Mouse (Mus musculus) intestine, postnatal 0 days (tissue): Measurements from ENCODE around the gene Pola2. TPM values are rescaled to one million over a fixed set of nuclear protein-coding genes. Genes with fewer than 3 reads are reported as not detected.

ENCODE experiments used
- ATAC-seq: fragments of 200-750 bp; cut with Nextera tagmentation; 2 replicates; pipeline ENCODE4 v1.8.0; 2017; ENCODE audit warnings: mild to moderate bottlenecking, moderate TSS enrichment, moderate library complexity
- H3K27ac ChIP-seq: fragments of 300-500 bp; sonication (generic); 2 replicates; pipeline ENCODE4 v1.5.1; 2014; ENCODE audit warnings: mild to moderate bottlenecking, low read depth, low read length, moderate library complexity
- H3K27me3 ChIP-seq: fragments of 300-500 bp; sonication (generic); replicated peaks from 2 replicates; pipeline ENCODE4 v1.6.1; 2014; ENCODE audit warnings: low read length, mixed read lengths; ENCODE audit not compliant: control insufficient read depth, insufficient read depth
- H3K36me3 ChIP-seq: fragments of 300-500 bp; sonication (generic); 2 replicates; pipeline ENCODE4 v1.6.1; 2014; ENCODE audit warnings: mild to moderate bottlenecking, moderate library complexity; ENCODE audit not compliant: control insufficient read depth, insufficient read depth
- H3K4me1 ChIP-seq: fragments of 300-500 bp; sonication (generic); replicated peaks from 2 replicates; pipeline ENCODE4 v1.6.1; 2014; ENCODE audit warnings: antibody characterized with exemption, low read length, mixed read lengths; ENCODE audit not compliant: control insufficient read depth, insufficient read depth
- H3K4me2 ChIP-seq: fragments of 300-500 bp; sonication (generic); replicated peaks from 2 replicates; pipeline ENCODE4 v1.6.1; 2014; ENCODE audit warnings: low read depth, mild to moderate bottlenecking, moderate library complexity
- H3K4me3 ChIP-seq: fragments of 300-500 bp; sonication (generic); 2 replicates; pipeline ENCODE4 v1.5.1; 2014; ENCODE audit warnings: low read depth, low read length
- H3K9ac ChIP-seq: fragments of 300-500 bp; sonication (generic); 2 replicates; pipeline ENCODE4 v1.6.1; 2014; ENCODE audit warnings: mild to moderate bottlenecking, low read depth, low read length
- H3K9me3 ChIP-seq: fragments of 300-500 bp; sonication (generic); 2 replicates; pipeline ENCODE4 v1.6.1; 2016; ENCODE audit warnings: mixed run types; ENCODE audit not compliant: control insufficient read depth
- CTCF ChIP-seq: sonication (generic); IDR thresholded peaks from 2 replicates; pipeline ENCODE4 v1.5.1; 2016; ENCODE audit warnings: low read depth, mild to moderate bottlenecking, control low read depth, antibody characterized with exemption, moderate library complexity
- WGBS: fragments of 180-500 bp; shearing (Covaris S2); extraction: QIAGEN DNeasy Blood & Tissue Kit; methylation state at CpG from one replicate; pipeline ENCODE4 v1.1.7; 2014; 5-methylcytosine and 5-hydroxymethylcytosine counted together
- polyA plus RNA-seq: library from polyadenylated mRNA; unstranded; fragments of >200 nt; fragmentation: Nextera tagmentation; extraction: Ambion mirVana; gene quantifications from 2 replicates; pipeline ENCODE4 v1.2.1, GENCODE M21; 2015

Gene Pola2
- polyA plus RNA-seq, 1 experiment from 2014 or later: 23.5 TPM

DNA sequence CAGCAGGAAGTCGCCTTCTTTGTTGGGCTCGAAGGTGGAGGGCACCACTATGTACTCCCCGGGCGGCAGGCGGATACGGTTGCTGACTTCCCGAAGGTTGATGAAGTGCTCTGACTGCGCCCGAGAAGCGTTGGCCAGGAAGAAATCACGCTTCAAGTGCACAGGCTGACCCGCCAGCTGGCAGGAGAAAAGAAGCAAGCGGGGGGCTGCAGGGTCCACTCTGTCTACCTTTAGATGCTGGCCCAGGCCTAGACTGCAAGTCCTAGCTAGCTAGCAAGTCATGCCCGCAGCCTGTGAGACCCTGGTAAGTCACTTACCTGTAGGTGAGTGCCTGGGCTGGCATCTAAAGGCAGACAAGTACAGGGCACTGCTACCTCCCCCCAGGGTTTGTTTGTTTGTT is 30.7 kb upstream of the Pola2 start:
- no peaks in the 10 kb centered on the region for H3K9me3 ChIP-seq
- no peaks in the 10 kb centered on the region for H3K4me1 ChIP-seq
- WGBS: 88% methylated on average over 14 of the region's 14 CpGs
- no peak overlapping the region for H3K4me2 ChIP-seq
- H3K4me3 ChIP-seq: no peak overlapping the region
- TF ChIP-seq CTCF: no peak
- peaks cover 56% of the 10 kb centered on the region for H3K36me3 ChIP-seq
- H3K9ac ChIP-seq: no peak overlapping the region
- H3K27ac ChIP-seq: no peak overlapping the region
- ATAC-seq: no peak
- H3K27me3 ChIP-seq: no peaks in the 10 kb centered on the region

DNA sequence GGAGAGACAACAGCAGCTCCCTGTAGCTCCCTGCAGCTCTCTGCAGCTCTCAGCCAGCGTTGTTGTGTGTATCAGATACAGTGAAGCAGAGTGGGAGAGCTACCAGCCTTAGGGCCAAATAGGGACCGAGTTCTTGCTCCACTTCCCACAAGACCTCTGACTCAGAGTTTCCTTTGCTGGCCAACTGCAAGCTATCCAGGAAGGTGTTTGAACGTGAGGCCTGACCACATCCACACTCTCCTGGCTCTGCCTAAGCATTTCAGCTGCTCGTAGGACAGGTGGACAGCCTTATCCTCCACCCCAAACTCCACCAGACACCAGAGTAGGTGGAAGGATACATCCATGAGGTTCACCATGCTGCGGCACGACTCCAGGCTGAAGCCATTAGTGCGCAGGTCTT is 28.0 kb upstream of the Pola2 start:
- Histone ChIP-seq H3K27ac (no peak overlapping the region), H3K27me3 (no peaks in the 10 kb centered on the region), H3K4me2 (no peak overlapping the region), H3K4me1 (no peaks in the 10 kb centered on the region), H3K36me3 (peaks cover 48% of the 10 kb centered on the region), H3K4me3 (no peak overlapping the region), H3K9me3 (no peaks in the 10 kb centered on the region), H3K9ac (no peak overlapping the region)
- TF ChIP-seq CTCF: no peak
- no peak for ATAC-seq
- WGBS: 79% methylated on average over 7 of the region's 7 CpGs

DNA sequence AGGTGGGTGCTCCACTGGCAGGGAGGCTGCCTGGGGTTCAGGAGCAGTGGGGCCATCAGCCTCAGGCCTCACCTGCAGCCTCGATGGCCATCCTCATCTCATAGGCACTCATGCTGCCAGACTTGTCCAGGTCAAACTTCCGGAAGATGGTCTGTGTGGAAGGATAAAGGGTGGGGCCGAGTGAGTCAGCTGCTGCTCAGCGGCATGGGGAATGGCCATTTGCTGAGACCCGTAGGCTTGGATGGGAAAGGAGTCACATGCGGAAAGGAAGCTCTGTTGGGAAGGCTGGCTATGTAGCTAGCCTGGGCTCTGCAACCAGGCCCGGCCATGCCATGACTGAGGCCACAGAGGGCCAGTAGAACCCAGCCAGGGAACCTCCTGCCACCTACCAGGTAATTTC is 27.5 kb upstream of the Pola2 start:
- Histone ChIP-seq H3K4me2 (no peak overlapping the region), H3K36me3 (peaks cover 43% of the 10 kb centered on the region; the same call in 1 of the 2 replicates), H3K9me3 (no peaks in the 10 kb centered on the region), H3K4me1 (no peaks in the 10 kb centered on the region), H3K9ac (no peak overlapping the region), H3K27ac (no peak overlapping the region), H3K27me3 (no peaks in the 10 kb centered on the region), H3K4me3 (no peak overlapping the region)
- no peak for TF ChIP-seq CTCF
- 71% methylated on average over 7 of the region's 7 CpGs for WGBS
- no peak for ATAC-seq

DNA sequence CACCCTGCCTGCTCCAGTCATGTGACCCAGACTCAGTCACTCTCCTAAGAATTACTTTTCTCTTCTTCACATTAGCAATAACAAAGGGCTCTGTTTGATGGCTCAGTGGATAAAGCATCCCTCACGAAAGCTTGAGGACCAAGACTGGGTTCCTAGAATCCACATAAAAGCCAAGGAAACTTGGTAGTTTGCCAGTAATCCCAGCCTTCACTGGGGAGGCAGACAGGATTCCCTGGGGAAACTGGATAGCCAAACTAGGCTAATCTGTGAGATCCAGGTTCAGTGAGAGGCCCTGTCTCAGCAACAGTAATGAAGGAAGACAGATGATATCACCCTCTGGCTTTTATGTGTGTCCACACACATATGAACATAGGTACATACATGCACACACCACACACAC is 26.9 kb upstream of the Pola2 start:
- no peaks in the 10 kb centered on the region for H3K27me3 ChIP-seq
- no peak overlapping the region for H3K4me2 ChIP-seq
- WGBS: 59% methylated on average over 1 of the region's 1 CpGs
- no peaks in the 10 kb centered on the region for H3K9me3 ChIP-seq
- H3K9ac ChIP-seq: no peak overlapping the region
- no peaks in the 10 kb centered on the region for H3K4me1 ChIP-seq
- ATAC-seq: no peak
- H3K27ac ChIP-seq: no peak overlapping the region
- no peak for TF ChIP-seq CTCF
- H3K36me3 ChIP-seq: peaks cover 40% of the 10 kb centered on the region; the same call in 1 of the 2 replicates
- H3K4me3 ChIP-seq: no peak overlapping the region

DNA sequence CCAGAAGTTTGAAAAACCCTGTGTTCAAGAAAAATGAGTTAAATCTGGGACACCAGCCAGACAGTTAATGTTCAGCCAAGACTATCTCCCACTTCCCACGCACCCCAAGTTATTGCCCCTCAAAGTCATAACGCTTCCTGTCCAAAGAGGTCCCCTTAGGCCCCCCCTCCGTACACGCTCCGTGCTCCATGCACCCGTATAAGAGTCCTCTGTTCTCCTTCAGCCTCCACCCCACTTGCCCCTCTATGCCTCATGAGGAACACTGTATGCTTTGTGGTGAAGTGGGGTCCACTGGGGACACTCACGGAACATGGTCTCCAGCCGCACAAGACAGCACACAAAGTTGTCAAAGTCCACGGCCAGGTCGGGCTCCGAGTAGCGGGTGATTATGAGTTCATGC is 26.0 kb upstream of the Pola2 start:
- WGBS: 46% methylated on average over 12 of the region's 12 CpGs
- Histone ChIP-seq H3K27me3 (no peaks in the 10 kb centered on the region), H3K27ac (no peak overlapping the region), H3K4me1 (no peaks in the 10 kb centered on the region), H3K4me3 (no peak overlapping the region), H3K9ac (no peak overlapping the region), H3K36me3 (peaks cover 34% of the 10 kb centered on the region; the same call in 1 of the 2 replicates), H3K4me2 (0 out of 2 replicates have a peak overlapping the region, but pooled peaks have one; percentile 4), H3K9me3 (no peaks in the 10 kb centered on the region)
- no peak for TF ChIP-seq CTCF
- peak; percentile 63 for ATAC-seq

DNA sequence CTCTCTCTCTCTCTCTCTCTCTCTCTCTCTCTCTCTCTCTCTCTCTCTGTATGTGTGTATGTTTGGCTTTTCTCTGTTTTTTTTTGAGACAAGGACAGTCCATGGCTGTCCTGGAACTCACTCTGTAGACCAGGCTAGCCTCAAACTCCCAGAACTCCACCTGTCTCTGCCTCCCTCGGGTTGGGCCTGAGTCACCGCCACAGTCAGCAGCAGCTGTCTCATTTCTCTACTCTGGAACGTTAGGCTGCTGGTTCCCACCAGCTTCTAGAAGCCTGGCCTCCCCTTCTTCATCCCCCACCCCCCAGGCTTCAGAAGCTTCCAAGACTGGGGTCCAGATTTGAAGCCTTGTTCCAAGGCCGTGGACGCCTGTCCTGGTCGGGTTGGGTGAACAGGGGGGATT is 25.6 kb upstream of the Pola2 start:
- no peak overlapping the region for H3K27ac ChIP-seq

More for the DNA sequence above, 25.6 kb upstream of the Pola2 start:
- H3K4me2 ChIP-seq: no peak overlapping the region
- H3K27me3 ChIP-seq: no peaks in the 10 kb centered on the region
- peaks cover 30% of the 10 kb centered on the region; the same call in 1 of the 2 replicates for H3K36me3 ChIP-seq
- no peak overlapping the region for H3K9ac ChIP-seq
- no peaks in the 10 kb centered on the region for H3K4me1 ChIP-seq
- no peak for TF ChIP-seq CTCF
- 29% methylated on average over 6 of the region's 6 CpGs for WGBS
- no peaks in the 10 kb centered on the region for H3K9me3 ChIP-seq
- no peak overlapping the region for H3K4me3 ChIP-seq
- peak; percentile 3; the same call in 1 of the 2 replicates for ATAC-seq
